Mouse (Mus musculus) olfactory bulb, adult 2 months (tissue): ENCODE measurements around the gene Insl3.

Source experiments
- CTCF ChIP-seq: fragments of 200-500 bp; IDR thresholded peaks from 2 replicates; pipeline ENCODE4 v1.5.1; 2012; ENCODE audit warnings: low read depth, mild to moderate bottlenecking, low read length, moderate library complexity; ENCODE audit not compliant: insufficient read depth
- POLR2A ChIP-seq: fragments of 200-500 bp; IDR thresholded peaks from 2 replicates; pipeline ENCODE4 v1.6.1; 2012; ENCODE audit warnings: mild to moderate bottlenecking, low read depth, low read length, moderate library complexity; ENCODE audit not compliant: insufficient read depth

- TF ChIP-seq CTCF (no peak), POLR2A (no peak)
Measured at GRCm38 (mm10) chr8:71716561-71717053, 27.6 kb downstream of the Insl3 start.
